Mouse (Mus musculus) A20 (cell line): ENCODE measurements at regions not wholly inside any gene's neighbourhood (a gene's known extent, or its start where the extent isn't known, plus 50 kb on each side); places are given as distances from the start of the nearest gene placed in this dataset.

Experiments used
- DNase-seq: peaks from one replicate; pipeline ENCODE4 v3.0.0-alpha.2; 2011; ENCODE audit warnings: low read depth, low spot score

DNA sequence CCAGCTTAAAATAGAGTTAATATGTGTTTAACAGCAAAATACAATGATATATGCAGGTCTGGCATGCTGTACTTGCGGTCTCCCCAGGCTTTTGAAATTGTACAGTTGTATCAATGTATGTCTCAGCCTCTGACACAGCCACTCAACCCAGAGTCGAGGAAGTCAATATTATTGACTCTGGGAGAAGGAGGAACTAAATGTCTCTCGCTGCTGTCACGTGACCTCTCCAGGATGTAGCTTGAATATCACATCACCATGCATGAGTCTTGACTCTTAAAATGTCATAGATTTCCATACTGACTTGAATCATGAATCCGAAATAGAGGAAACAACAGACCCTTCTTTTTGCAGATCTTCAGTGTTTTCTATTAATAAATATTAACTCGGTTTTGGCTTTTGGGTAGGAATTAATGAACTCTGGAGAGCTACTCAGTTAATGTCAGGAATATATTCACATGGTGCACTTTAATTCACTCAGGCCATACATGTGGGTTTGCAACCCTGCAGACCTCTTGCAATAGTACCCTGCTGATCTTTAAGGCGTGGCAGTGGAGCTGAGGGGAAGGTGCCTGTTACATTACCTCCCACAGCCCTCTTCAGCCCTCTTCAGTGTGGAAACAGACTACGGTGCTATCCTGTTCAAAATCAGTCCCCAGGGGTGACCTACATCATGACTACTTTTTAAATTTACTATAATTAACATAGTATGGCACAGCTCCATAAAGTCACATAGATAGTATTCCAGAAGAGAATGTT is 102.7 kb upstream of the Foxn2 start:
- DNase-seq = peak; percentile 46

- no peak for DNase-seq
Observed at GRCm38 (mm10) chr17:88341141-88341540, 99.4 kb upstream of the Foxn2 start.

GRCm38 (mm10) chr17:88341599-88341998 is 98.9 kb upstream of the Foxn2 start:
- peak; percentile 33 for DNase-seq

GRCm38 (mm10) chr17:88343091-88343783 is 97.3 kb upstream of the Foxn2 start:
- no peak for DNase-seq

- no peak for DNase-seq
Observed at GRCm38 (mm10) chr17:88345433-88345832, 95.1 kb upstream of the Foxn2 start.

DNA sequence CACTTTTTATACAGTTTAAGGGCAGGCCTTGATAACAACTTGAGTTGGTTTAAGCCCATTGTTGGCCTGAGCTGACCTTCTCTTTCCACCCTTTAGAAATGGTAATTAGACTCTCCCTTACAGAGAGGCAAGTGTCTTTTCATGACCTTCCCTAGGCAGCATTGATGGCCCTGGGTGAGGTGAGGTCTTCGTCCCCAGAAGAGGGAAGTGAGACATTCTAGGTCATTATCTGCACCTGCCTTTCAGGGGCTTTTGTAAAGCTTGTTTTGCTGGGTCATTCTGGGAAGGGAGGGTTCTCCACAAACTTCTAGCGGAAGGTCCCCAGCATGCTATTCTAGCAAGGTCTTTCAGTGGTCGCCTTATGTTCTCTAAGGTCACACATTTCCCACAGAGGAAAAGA is 93.6 kb upstream of the Foxn2 start:
- peak; percentile 88 for DNase-seq

DNA sequence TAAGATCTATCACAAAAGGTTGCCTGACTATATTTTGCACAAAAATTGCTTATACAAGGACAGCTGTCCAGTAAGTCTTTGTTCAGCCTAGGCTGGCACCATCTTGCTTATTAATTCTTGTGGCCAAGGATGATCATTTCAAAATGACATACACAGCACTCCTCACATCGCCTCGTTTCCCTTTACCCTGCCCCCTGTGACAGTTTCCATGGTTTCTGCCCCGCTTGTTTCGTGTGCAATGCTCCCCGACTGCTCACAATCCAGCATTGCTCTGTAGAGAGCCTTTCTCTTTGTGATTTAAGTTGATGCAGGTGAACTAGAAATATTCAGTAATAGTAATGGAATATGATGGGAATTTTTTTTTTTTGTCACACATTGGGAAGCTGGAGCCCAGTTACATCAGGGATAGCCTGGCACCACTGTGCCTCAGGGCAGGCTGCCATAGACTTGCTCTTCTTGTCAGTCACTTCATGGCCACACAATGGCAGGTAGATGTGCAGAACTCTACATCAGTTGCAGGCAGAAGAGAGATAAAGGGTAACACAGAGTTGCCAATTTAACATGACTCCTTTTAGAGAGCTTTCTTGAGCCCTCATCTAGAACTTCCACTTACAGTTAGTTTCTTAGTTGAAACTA is 90.6 kb upstream of the Foxn2 start:
- no peak for DNase-seq

DNA sequence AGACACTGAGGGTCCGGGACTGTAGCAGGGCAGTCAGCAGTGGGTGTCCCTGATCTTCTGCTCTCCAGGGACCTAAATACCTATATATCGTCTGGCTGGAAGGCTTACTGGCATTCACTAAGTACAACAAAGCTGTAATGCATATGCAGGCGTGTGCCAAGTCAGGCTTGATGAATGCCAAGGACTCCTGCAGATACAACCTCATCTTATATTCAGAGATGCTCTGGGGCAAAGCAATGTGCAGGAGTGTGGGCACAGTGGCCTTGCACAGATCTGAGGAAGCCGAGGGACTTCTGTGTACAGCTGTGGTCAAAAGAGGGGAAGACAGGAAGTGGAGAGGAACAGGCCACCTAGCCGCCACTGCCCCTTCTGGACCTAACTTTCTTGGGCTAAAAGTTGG is 89.5 kb upstream of the Foxn2 start:
- no peak for DNase-seq

DNA sequence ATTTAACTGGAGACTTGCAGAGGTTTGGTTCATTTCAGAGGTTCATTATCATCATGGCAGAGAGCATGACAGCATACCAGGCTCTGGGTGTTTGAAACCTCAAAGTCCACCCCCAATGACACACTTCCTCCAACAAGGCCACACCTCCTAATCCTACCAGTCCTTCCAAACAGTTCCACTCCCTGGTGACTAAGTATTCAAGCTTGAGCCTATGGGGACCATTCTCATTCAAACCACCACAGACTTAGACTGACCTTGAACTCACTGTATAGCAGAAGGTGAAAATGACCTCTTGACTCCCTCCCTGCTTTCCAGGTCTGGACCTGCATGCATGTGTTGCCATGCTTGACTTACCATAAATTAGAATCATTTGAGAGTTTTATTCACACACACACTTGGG is 87.6 kb upstream of the Foxn2 start:
- DNase-seq = no peak

DNA sequence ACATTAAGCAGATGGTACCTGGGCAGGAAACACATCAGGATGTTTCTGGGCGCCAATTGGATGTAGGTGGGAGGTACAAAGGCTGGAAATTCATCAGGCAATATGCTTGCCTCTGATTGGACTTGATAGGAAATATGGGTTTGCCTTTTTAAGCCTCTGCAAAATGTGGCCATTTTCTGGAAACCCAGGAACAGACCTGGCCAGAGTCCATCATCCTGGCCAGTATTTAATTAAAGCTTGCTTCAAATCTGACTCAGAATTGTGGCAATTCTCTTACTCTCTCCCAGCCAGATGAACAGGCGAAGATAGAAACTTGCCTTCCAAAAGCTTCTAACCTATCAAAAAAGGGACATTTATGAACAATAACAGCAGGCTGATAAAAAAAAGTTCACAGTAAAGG is 79.3 kb upstream of the Foxn2 start:
- no peak for DNase-seq

DNA sequence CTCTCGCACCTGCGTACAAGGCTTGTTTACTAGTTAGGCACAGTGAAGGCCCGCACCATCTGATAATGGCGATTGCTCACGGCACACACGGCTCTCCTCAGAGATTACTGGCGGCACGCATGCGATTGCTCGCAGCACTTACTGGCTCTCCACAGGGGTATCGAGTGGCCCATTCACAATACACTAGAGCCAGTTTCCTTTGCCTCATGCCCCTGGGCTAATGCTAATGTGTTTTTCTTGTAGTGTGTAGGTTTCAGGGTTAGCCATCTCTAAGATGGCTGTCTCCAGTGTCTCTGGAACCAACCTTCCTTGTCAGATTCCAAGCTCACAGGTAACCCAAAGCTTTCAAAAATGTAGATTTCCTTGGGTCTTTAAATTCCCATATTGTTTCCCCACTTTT is 78.1 kb upstream of the Foxn2 start:
- DNase-seq = no peak

GRCm38 (mm10) chr17:88367876-88368275 is 72.6 kb upstream of the Foxn2 start:
- DNase-seq = no peak

- DNase-seq = no peak
Observed at GRCm38 (mm10) chr17:88369971-88370370, 70.5 kb upstream of the Foxn2 start.

- DNase-seq = no peak
Observed at GRCm38 (mm10) chr17:88370676-88371075, 69.8 kb upstream of the Foxn2 start.

DNA sequence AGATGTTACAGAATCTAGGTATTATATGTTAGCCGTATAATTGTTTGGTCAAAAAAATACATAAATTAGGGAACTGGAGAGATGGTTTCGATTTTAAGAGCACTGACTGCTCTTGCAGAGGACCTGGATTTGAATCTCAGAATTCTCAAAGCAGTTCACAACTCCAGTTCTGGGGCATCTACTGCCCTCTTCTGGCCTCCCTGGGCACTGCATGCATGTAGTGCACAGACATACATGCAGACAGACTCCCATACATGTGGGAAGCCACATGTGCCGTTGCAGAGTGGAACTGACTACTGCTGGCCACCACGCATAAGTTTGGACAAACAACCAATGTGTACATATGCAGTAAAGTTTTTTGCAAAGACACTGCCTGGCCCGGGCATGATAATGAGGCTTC is 62.0 kb upstream of the Foxn2 start:
- DNase-seq = peak; percentile 48

DNA sequence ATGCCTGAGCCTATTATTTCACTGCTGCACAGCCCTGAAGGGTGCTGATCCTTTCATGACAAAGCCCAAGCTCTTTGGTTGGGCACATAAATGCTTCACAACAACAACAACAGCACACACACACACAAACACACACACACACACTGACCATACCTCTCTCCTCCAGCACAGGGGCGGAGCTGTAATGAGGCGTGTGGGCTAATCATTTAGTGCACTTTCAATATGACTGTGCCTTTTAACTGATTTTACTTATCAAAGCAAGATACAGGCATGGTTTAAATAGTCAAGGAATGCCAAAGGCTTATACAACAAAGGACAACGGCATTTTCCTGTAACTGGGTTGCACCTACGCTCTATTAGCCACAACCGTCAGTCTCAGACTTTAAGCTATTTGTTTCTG is 61.1 kb upstream of the Foxn2 start:
- DNase-seq = no peak

- DNase-seq = no peak
Observed at GRCm38 (mm10) chr17:88381106-88381505, 59.4 kb upstream of the Foxn2 start.

- DNase-seq = no peak
Observed at GRCm38 (mm10) chr17:88383447-88383846, 57.1 kb upstream of the Foxn2 start.

DNA sequence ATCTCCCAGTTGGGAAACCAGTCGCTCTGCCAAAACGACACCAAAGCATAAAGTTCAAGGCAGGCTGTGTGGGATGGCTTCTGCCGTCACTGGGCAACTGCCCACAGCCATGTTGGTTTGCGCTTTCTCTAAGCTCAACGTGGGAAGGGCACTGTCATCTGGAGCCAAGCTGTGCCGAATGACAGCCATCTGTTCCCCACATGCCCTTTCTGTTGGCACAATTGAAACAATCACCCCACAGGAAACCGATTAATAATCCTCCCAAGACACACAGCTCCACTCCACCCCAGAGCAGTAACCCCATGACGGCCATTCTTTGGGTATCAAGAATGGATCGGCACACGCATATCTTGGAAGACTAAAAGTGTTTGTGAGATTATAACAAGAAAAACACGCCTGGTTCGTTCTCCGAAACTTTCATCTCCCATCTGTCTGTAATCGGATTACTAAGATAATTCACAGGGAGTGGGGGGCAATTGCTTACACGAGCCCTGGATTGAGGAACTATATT is 52.0 kb upstream of the Foxn2 start:
- no peak for DNase-seq

DNA sequence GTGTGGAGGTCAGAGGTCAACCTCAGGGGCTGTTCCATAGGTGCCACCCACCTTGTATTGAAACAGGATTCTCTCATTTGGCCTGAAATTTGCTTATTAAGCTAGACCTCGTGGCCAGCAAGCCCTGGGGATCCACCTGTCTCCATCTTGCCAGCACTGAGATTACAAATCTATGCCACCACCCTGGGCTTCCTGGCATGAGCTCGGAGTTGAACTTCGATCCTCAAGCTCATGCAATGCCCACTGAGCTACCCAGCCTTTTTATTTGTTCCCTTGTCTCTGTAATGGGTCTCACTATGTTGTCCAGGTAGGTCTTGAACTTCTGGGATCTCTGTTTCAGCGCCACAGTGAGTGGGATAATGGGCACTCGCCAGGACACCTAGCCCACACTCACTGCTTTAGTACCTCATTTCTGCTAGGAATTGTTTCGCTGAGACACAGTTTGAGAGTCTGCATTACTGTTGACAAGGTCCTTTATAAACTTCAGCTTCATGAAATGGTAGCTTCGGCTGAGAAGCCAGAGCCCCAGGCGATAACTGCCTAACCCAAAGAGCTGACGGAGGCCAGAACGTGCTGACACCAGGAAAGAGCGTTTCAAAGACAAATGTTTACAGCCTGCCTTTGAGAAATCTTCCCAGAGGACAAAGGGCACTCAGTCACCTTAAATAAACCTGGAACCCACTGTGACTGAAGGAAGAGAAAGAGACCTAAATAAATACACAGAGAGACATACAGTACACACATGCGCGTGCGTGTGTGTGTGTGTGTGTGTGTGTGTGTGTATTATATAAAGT is 50.6 kb upstream of the Foxn2 start:
- no peak for DNase-seq
